Mouse (Mus musculus): Measurements from ENCODE around the gene Tatdn2. TPM values are rescaled to one million over a fixed set of nuclear protein-coding genes. Genes with fewer than 3 reads are reported as not detected.
"Not testable (repeated sequence)": the region's sequence is repeated elsewhere in the genome, so short reads cannot be mapped to it uniquely, and the experiment has no call there.

Gene Tatdn2
- polyA plus RNA-seq, 1 experiment from 2014 or later: 0.96 TPM

GRCm38 (mm10) chr6:113660492-113661352 is 36.1 kb upstream of the Tatdn2 start:
- no peak overlapping the region for H3K9ac ChIP-seq
- 73% methylated on average over 14 of the region's 14 CpGs for WGBS
- no peaks in the 10 kb centered on the region for H3K27me3 ChIP-seq
- H3K4me1 ChIP-seq: peaks cover 6% of the 10 kb centered on the region; the same call in 1 of the 2 replicates
- ATAC-seq (ENCODE audit: low FRiP score): no peak
- H3K36me3 ChIP-seq (replicated peaks): no peaks in the 10 kb centered on the region
- H3K27ac ChIP-seq: no peak overlapping the region
- H3K9me3 ChIP-seq: no peaks in the 10 kb centered on the region
- H3K4me3 ChIP-seq (replicated peaks): no peak overlapping the region
- H3K4me2 ChIP-seq: no peak overlapping the region

GRCm38 (mm10) chr6:113661353-113662241 is 35.3 kb upstream of the Tatdn2 start:
- Histone ChIP-seq H3K9ac (no peak overlapping the region), H3K27me3 (no peaks in the 10 kb centered on the region), H3K4me1 (peaks cover 6% of the 10 kb centered on the region; the same call in 1 of the 2 replicates), H3K4me3 (replicated peaks) (no peak overlapping the region), H3K4me2 (no peak overlapping the region), H3K9me3 (no peaks in the 10 kb centered on the region), H3K36me3 (replicated peaks) (no peaks in the 10 kb centered on the region), H3K27ac (no peak overlapping the region)
- ATAC-seq (ENCODE audit: low FRiP score): no peak
- WGBS: 75% methylated on average over 12 of the region's 12 CpGs

DNA sequence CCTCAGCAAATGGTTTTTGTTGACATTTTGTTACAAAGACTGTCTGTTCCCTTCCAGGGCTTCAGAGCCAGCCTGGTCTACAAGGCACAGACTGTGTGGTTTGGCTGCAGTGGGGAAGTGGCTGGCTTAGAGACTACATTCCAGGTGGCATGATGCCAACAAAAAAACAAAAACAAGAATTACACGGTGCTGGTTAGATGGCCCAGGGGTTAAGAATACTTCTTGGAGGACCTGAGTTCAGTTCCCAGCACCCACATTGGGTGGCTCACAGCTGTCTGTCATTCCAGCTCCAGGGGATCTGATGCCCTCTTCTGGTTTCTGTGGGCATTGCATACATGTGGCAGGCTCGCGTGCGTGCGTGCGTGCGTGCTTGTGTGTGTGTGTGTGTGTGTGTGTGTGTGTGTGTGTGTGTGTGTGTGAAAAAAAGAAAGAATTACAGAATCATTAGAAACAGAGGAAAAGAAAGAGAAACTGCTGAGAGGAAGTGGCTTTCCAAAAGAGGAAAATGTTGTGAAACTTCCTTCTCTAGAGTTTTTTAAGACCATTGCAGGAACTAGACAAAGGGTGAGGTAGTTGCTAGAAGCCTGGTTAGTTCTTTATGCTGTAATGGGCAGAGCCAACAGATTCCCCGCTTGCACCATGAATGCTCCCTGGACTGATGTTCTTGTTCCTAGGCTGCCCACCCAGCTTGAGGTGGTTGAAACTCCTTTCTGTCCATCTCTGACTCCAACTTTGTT is 33.7 kb upstream of the Tatdn2 start:
- WGBS: 97% methylated on average over 8 of the region's 8 CpGs
- ATAC-seq (ENCODE audit: low FRiP score): no peak
- H3K36me3 ChIP-seq (replicated peaks): no peaks in the 10 kb centered on the region

GRCm38 (mm10) chr6:113664305-113664704 is 32.5 kb upstream of the Tatdn2 start:
- Histone ChIP-seq H3K27ac (no peak overlapping the region), H3K9me3 (no peaks in the 10 kb centered on the region), H3K27me3 (no peaks in the 10 kb centered on the region), H3K4me3 (replicated peaks) (no peak overlapping the region), H3K9ac (no peak overlapping the region), H3K4me1 (peaks cover 13% of the 10 kb centered on the region), H3K4me2 (no peak overlapping the region), H3K36me3 (replicated peaks) (no peaks in the 10 kb centered on the region)
- 85% methylated on average over 7 of the region's 7 CpGs for WGBS
- ATAC-seq (ENCODE audit: low FRiP score): no peak

More for the DNA sequence above, 33.7 kb upstream of the Tatdn2 start:
- no peak overlapping the region for H3K9ac ChIP-seq
- H3K27ac ChIP-seq: no peak overlapping the region
- H3K4me2 ChIP-seq: no peak overlapping the region
- H3K4me3 ChIP-seq (replicated peaks): no peak overlapping the region
- H3K27me3 ChIP-seq: no peaks in the 10 kb centered on the region
- H3K9me3 ChIP-seq: no peaks in the 10 kb centered on the region
- H3K4me1 ChIP-seq: peaks cover 6% of the 10 kb centered on the region; the same call in 1 of the 2 replicates

DNA sequence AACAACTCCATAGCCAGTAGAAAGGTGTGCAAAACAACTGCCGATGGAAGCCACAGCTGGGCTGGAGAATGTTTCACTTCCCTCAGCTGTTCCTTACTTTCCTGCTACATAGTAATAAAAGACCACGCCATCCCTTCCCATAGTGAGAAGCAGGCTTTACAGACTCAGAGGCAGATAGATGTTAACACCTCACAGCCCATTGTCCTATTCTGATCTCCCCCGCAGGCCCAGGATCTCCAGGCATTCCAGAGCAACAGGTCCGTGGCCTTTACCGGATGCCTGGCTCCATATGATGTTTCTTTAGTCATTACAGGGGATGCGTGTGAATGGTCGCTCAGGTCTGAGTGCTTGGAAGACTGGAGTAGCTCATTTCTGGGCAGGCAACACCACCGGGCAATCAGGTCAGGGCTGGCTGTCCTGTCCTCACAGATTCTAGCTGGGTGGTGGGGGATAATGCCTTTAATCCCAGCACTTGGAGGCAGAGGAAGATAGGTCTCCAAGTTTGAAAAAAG is 29.2 kb upstream of the Tatdn2 start:
- Histone ChIP-seq H3K9ac (no peak overlapping the region), H3K4me2 (no peak overlapping the region), H3K27me3 (no peaks in the 10 kb centered on the region), H3K4me1 (peaks cover 7% of the 10 kb centered on the region; the same call in 1 of the 2 replicates), H3K4me3 (replicated peaks) (no peak overlapping the region), H3K27ac (no peak overlapping the region), H3K36me3 (replicated peaks) (no peaks in the 10 kb centered on the region), H3K9me3 (no peaks in the 10 kb centered on the region)
- no peak for ATAC-seq (ENCODE audit: low FRiP score)
- WGBS: 60% methylated on average over 8 of the region's 8 CpGs

- no peak overlapping the region for H3K4me2 ChIP-seq
- H3K27me3 ChIP-seq: no peaks in the 10 kb centered on the region
- H3K9ac ChIP-seq: no peak overlapping the region
- WGBS: 41% methylated on average over 15 of the region's 15 CpGs
- H3K36me3 ChIP-seq (replicated peaks): no peaks in the 10 kb centered on the region
- no peak overlapping the region for H3K4me3 ChIP-seq (replicated peaks)
- peaks cover 7% of the 10 kb centered on the region; the same call in 1 of the 2 replicates for H3K4me1 ChIP-seq
- no peak for ATAC-seq (ENCODE audit: low FRiP score)
- no peak overlapping the region for H3K27ac ChIP-seq
- no peaks in the 10 kb centered on the region for H3K9me3 ChIP-seq
Measured at GRCm38 (mm10) chr6:113668287-113669154, 28.3 kb upstream of the Tatdn2 start.

- Histone ChIP-seq H3K9ac (no peak overlapping the region), H3K4me2 (no peak overlapping the region), H3K4me1 (peaks cover 7% of the 10 kb centered on the region; the same call in 1 of the 2 replicates), H3K9me3 (no peaks in the 10 kb centered on the region), H3K4me3 (replicated peaks) (no peak overlapping the region), H3K27me3 (no peaks in the 10 kb centered on the region), H3K36me3 (replicated peaks) (no peaks in the 10 kb centered on the region), H3K27ac (no peak overlapping the region)
- 83% methylated on average over 7 of the region's 7 CpGs for WGBS
- ATAC-seq (ENCODE audit: low FRiP score): no peak
Measured at GRCm38 (mm10) chr6:113669821-113670220, 27.0 kb upstream of the Tatdn2 start.

DNA sequence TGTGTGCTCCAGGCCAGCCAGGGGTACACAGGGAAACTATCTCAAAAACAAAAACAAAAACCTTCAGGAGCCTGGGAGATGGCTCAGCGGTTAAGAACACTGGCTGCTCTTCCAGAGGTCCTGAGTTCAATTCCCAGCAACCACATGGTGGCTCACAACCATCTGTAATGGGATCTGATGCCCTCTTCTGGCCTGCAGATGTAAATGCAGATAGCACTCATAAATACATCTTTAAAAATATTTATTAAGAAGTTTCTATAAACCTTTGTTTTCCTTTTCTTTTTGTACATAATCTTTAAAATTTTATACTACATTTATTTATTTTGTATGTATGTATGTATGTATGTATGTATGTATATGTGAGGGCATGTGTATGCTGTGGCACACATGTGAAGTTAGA is 24.8 kb upstream of the Tatdn2 start:
- H3K4me3 ChIP-seq (replicated peaks); H3K4me2 ChIP-seq; H3K27ac ChIP-seq; H3K9ac ChIP-seq; ATAC-seq (ENCODE audit: low FRiP score); H3K27me3 ChIP-seq; H3K36me3 ChIP-seq (replicated peaks); H3K4me1 ChIP-seq; H3K9me3 ChIP-seq: not testable (repeated sequence)
- WGBS: 94% methylated on average over 1 of the region's 1 CpGs

DNA sequence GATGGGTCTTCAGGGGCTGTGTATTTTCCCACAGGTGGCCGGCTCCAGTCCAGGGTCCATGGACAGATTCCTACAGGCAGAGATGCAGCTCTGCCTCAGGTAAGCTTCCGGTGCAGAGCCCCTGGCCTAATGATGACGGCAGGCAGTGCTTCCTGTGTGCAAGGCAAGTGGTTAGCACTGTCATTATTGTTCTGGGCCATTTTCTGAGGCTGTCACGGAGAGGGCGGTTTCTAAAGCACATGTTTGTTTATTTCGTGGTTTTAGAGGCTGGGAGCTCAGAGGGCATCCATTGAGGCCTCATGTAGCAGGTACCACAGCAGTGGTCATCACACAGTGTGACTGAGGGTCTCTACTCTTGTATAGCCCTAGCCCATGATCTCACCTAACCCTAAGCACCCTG is 23.9 kb upstream of the Tatdn2 start:
- Histone ChIP-seq H3K9ac (no peak overlapping the region), H3K4me3 (replicated peaks) (no peak overlapping the region), H3K27me3 (no peaks in the 10 kb centered on the region), H3K27ac (no peak overlapping the region), H3K4me2 (no peak overlapping the region), H3K9me3 (no peaks in the 10 kb centered on the region), H3K36me3 (replicated peaks) (no peaks in the 10 kb centered on the region), H3K4me1 (peaks cover 7% of the 10 kb centered on the region; the same call in 1 of the 2 replicates)
- no peak for ATAC-seq (ENCODE audit: low FRiP score)
- 84% methylated on average over 6 of the region's 6 CpGs for WGBS

DNA sequence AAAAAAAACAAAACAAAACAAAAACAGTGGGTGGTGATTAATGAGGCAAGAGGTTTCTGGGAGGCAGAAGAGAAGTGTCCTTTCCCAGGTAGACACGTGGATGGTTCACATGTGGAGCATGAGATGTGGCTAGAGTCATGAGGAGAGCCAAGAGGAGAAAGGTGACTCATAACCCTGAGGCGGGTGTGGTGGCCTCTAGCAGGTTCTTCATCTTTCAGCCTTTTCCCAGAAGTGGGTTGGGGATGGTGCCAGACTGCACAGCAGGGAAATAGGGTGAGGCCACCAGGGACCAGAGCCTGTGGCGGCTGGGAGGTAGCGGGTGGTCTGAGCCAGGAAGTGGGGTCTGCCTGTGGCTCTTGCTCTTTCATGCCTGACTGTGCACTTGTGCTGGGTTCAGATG is 21.6 kb upstream of the Tatdn2 start:
- 79% methylated on average over 4 of the region's 4 CpGs for WGBS

GRCm38 (mm10) chr6:113675991-113676390 is 20.9 kb upstream of the Tatdn2 start:
- Histone ChIP-seq H3K9ac (no peak overlapping the region), H3K27me3 (no peaks in the 10 kb centered on the region), H3K4me2 (no peak overlapping the region), H3K27ac (no peak overlapping the region), H3K4me3 (replicated peaks) (no peak overlapping the region), H3K36me3 (replicated peaks) (no peaks in the 10 kb centered on the region), H3K9me3 (no peaks in the 10 kb centered on the region), H3K4me1 (no peaks in the 10 kb centered on the region)
- no peak for ATAC-seq (ENCODE audit: low FRiP score)
- WGBS: 91% methylated on average over 9 of the region's 9 CpGs

More for the DNA sequence above, 21.6 kb upstream of the Tatdn2 start:
- Histone ChIP-seq H3K4me3 (replicated peaks) (no peak overlapping the region), H3K9me3 (no peaks in the 10 kb centered on the region), H3K4me2 (no peak overlapping the region), H3K27ac (no peak overlapping the region), H3K27me3 (no peaks in the 10 kb centered on the region), H3K36me3 (replicated peaks) (no peaks in the 10 kb centered on the region), H3K9ac (no peak overlapping the region), H3K4me1 (no peaks in the 10 kb centered on the region)
- no peak for ATAC-seq (ENCODE audit: low FRiP score)

Data from forebrain, embryonic 12.5 days (tissue).